Mouse (Mus musculus) kidney, adult 2 months (tissue): ENCODE data around the gene Pgf.

Experiments
- CTCF ChIP-seq: fragments of 200-500 bp; conservative IDR thresholded peaks from 2 replicates; pipeline ENCODE4 v1.5.1; 2011; ENCODE audit warnings: low read depth, mild to moderate bottlenecking, control low read depth, low read length, moderate library complexity, mixed read lengths; ENCODE audit not compliant: insufficient read depth, insufficient read length
- POLR2A ChIP-seq: fragments of 200-500 bp; IDR thresholded peaks from one replicate; pipeline ENCODE4 v1.6.1; 2011; ENCODE audit warnings: low read depth, low read length, control low read depth

DNA sequence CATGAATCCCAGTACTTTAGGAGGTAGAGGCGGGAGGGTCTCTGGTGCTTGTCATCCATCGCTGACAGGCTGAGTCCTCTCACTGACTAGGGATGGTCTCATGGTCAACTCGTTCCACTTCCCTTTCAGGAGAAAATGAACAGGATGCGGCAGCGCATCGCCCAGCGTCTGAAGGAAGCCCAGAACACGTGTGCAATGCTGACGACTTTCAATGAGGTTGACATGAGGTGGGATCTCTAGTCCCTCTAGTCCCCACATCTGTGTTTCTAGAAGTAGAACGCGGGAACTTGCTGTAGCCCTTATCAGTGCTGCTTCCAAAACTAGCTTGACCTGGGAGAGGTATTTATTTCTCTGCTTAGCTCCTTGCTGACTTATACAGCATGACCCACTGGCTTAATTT, 53.9 kb downstream of the Pgf start:
- no peak for TF ChIP-seq CTCF
- TF ChIP-seq POLR2A, result no peak
